In genomic region chr14:112620701-112621100, GRCm38 (mm10) we compare ENCODE assay signal across 25 mouse cellular contexts.
"Had no signal": no experiment of that assay in that cellular context is flagged by ENCODE, and none has a peak within 500 bp of the region (broad histone marks: within the 10 kb centered on the region; RNA-seq: fewer than 3 reads in every experiment).

No protein-coding gene starts in this region.

- H3K27me3 ChIP-seq: embryonic facial prominence, embryonic 12.5 days; embryonic facial prominence, embryonic 13.5 days; embryonic facial prominence, embryonic 15.5 days; forebrain, embryonic 12.5 days; forebrain, embryonic 13.5 days; forebrain, embryonic 15.5 days had no signal

- H3K27ac ChIP-seq: embryonic facial prominence, embryonic 10.5 days; embryonic facial prominence, embryonic 12.5 days; embryonic facial prominence, embryonic 13.5 days; embryonic facial prominence, embryonic 15.5 days; forebrain, embryonic 10.5 days; forebrain, embryonic 12.5 days; forebrain, embryonic 13.5 days; forebrain, embryonic 15.5 days; gastrocnemius, adult 2 months; heart, adult 2 months had no signal

- H3K4me3 ChIP-seq: embryonic facial prominence, embryonic 10.5 days; embryonic facial prominence, embryonic 12.5 days; embryonic facial prominence, embryonic 13.5 days; embryonic facial prominence, embryonic 15.5 days; erythroblast, embryonic 14.5 days; forebrain, embryonic 10.5 days; forebrain, embryonic 12.5 days; forebrain, embryonic 13.5 days; forebrain, embryonic 15.5 days; gastrocnemius, adult 2 months; heart, adult 2 months had no signal

- H3K9me3 ChIP-seq: embryonic facial prominence, embryonic 10.5 days; embryonic facial prominence, embryonic 12.5 days; embryonic facial prominence, embryonic 13.5 days; embryonic facial prominence, embryonic 15.5 days; forebrain, embryonic 10.5 days; forebrain, embryonic 12.5 days; forebrain, embryonic 13.5 days; forebrain, embryonic 15.5 days had no signal

- H3K9ac ChIP-seq: embryonic facial prominence, embryonic 12.5 days; embryonic facial prominence, embryonic 13.5 days; embryonic facial prominence, embryonic 15.5 days; forebrain, embryonic 12.5 days; forebrain, embryonic 13.5 days; forebrain, embryonic 15.5 days; forebrain, postnatal 0 days had no signal

- DNase-seq: cerebellum, adult 9-10 months; cerebellum, adult 9-11 months; cerebellum, postnatal 10 days; cerebellum, postnatal 14 days; cerebellum, postnatal 25 days; cerebellum, postnatal 36 days; embryo, embryonic 11 days; forebrain, postnatal 0 days; gastrocnemius, adult 2 months; gastrocnemius, postnatal 10 days; gastrocnemius, postnatal 14 days; gastrocnemius, postnatal 25 days; gastrocnemius, postnatal 36 days; heart, adult 11 months; heart, adult 18-20 months; heart, adult 2 months had no signal

- H3K4me1 ChIP-seq: embryonic facial prominence, embryonic 10.5 days; embryonic facial prominence, embryonic 12.5 days; embryonic facial prominence, embryonic 13.5 days; embryonic facial prominence, embryonic 15.5 days; forebrain, embryonic 10.5 days; forebrain, embryonic 12.5 days; forebrain, embryonic 13.5 days; forebrain, embryonic 15.5 days had no signal

- H3K36me3 ChIP-seq: embryonic facial prominence, embryonic 10.5 days; embryonic facial prominence, embryonic 12.5 days; embryonic facial prominence, embryonic 13.5 days; embryonic facial prominence, embryonic 15.5 days; forebrain, embryonic 10.5 days; forebrain, embryonic 12.5 days; forebrain, embryonic 15.5 days had no signal
